Mouse (Mus musculus): ENCODE measurements around the gene Gigyf1.

Gene Gigyf1

DNA sequence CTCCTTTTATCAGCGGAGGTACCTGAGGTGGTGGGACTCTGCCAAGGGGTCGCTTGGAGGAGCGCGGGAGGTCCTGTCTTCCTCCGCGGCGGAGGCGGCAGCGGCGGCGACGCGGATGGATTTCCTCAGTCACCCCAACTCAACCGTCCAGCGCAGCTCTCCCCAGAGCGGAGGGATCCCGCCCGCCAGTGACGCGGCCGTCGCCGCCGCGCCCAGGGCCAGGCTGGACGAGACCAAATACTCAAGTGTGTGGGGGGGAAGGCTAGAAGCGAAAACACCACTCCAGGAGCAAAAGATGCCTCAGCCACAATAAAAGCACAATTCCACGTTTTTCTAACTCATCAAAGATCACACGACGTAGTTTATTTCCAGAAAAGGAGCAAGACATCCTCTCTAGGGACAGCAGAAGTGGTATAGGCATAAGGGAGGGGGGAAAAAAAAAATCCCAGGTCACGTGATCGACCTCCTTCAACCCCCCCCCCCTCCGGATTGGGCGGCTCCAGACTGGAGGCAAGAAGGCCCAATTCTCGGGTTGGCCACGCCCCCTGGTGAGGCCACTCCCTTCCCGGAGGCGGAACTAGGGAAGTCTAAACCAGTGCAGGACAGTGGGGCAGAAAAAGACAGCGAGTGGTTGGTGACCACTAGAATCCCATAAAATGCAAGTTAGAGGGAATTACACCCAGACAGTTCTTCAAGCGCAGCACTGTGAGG, 14.9 kb downstream of the Gigyf1 start, which contains the start of the genes Epo and Gnb2:
Gene Epo (minus strand): TSS at position 126 of the 711 bp plus-strand sequence.
Gene Gnb2 (minus strand): TSS at position 394 of the 711 bp plus-strand sequence.
- DNase-seq (ENCODE audit: low spot score in 2 of 2): peak; percentile 96 to 97

DNA sequence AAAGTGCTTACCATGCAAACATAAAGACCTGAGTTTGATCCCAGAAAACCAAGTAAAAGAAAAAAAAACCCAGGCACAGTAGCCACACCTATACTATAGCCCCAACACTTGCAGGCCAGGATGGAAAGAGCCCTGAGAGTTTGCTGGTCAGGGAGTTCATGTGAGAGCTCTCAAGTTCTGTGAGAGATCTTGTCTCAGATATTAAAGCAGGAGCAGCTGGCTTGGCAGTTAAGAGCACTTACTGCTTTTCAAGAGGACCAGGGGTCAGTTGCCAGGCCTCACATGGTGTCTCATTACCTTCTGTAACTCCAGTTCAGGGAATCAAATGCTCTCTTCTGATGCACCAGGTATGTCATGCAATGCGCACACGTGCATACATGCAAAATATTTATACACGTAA, 16.4 kb downstream of the Gigyf1 start:
- no peak for DNase-seq (ENCODE audit: low spot score in 2 of 2)

GRCm38 (mm10) chr5:137535318-137535717, 17.0 kb downstream of the Gigyf1 start:
- no peak for DNase-seq (ENCODE audit: low spot score in 2 of 2)

DNA sequence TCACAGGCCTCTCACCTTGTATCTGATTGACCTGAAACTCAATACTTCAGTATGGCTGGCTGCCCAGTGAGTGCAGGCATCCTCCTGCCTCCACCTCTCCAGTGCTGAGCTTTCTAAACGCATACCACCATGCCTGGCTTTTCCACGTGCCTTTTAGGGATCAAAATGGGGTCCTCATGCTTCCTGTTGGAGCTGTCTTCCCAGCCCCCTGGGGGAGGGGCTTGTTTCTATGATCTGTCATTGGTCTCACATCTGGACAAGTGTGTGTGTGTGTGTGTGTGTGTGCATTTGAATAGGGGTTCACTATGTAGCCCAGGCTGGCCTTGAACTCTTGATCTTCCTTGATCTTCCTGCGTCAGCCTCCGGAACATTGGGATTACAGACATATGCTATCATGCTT, 19.1 kb downstream of the Gigyf1 start:
- no peak for DNase-seq (ENCODE audit: low spot score in 2 of 2)

DNA sequence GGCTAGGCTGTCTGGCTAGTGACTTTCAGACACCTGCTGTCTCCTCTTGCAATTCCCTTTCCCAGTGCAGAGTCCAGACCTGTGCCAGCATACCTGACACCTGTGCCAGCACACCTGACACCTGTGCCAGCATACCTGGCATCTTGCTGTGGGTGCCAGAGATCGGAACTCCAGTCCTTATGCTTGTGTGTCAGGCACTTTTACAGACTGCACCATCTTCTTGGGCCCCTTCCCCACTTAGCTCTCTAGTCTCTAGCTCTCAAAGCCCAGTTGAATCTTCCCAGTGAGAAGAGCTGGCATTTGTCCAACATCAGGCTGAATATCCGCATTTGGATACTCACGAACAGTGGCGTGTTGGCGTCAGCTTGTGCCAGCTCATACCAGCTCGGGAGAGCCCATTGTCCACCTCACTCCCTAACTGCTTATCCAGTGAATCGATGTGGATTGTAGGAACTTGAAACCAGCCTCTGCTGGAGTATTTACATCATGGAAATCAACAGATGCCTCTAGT, 21.0 kb downstream of the Gigyf1 start:
- DNase-seq (ENCODE audit: low spot score in 2 of 2): no peak

- DNase-seq (ENCODE audit: low spot score in 2 of 2): no peak
Observed at GRCm38 (mm10) chr5:137540991-137541390, 22.6 kb downstream of the Gigyf1 start.

- no peak for DNase-seq (ENCODE audit: low spot score in 2 of 2)
Observed at GRCm38 (mm10) chr5:137541768-137542540, 23.6 kb downstream of the Gigyf1 start.

GRCm38 (mm10) chr5:137544926-137545325, 26.6 kb downstream of the Gigyf1 start:
- DNase-seq (ENCODE audit: low spot score in 2 of 2): no peak

DNA sequence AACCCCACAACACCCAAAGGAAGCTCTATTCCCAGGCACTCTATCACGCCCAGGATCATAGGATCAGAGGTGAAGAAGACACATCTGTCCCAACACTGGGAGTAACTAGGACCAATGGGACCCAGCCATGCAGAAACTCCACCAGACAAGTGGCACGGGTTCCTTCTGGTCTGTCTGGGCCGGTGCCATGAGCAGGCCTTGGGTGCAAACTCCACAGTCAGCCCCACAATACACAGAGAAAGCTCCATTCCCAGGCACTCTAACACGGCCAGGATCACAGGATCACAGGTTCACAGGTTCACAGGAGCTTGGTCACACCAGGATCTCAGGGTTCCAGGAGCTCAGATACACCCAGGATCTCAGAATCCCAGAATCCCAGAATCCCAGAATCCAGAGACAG, 27.2 kb downstream of the Gigyf1 start:
- no peak for DNase-seq (ENCODE audit: low spot score in 2 of 2)

- DNase-seq (ENCODE audit: low spot score in 2 of 2): no peak
Observed at GRCm38 (mm10) chr5:137549840-137550239, 31.5 kb downstream of the Gigyf1 start.

DNA sequence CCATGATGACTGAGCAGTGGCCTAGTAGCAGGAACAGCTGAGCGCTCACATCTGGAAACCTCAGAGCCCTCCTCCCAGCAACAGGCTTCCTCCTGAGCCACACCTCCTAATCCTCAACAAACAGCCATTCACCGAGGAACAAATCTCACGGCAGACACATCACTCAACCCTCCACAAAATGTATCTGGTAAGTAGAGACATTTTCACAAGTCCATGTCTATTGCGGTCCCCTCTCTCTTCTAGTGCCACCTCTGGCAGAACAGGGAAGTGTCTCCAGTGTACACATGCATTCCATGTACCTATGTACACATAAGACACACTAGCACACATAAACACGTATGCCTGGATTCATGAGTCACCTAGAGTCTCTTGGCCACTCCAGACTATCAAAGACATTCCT, 32.8 kb downstream of the Gigyf1 start:
- DNase-seq (ENCODE audit: low spot score in 2 of 2): no peak

DNA sequence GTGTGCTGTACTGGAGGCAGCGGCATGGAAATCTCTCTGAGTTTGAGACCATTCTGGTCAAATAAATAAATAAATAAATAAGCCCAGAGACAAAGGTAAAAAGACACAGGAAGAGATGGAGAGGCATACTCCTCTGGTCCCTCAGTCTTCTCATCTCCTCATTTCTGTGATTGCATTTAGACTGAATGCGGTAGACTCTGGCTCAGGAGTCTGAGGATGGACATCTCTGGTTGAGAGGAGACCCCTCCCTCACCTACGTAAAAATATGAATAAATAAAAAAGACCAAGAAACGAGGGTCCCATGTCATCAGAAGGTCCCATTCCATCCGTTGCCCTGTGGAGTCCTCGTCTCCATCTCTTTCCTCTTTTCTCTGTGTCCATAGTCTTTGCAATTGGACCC, 34.7 kb downstream of the Gigyf1 start:
- DNase-seq (ENCODE audit: low spot score in 2 of 2): no peak

DNA sequence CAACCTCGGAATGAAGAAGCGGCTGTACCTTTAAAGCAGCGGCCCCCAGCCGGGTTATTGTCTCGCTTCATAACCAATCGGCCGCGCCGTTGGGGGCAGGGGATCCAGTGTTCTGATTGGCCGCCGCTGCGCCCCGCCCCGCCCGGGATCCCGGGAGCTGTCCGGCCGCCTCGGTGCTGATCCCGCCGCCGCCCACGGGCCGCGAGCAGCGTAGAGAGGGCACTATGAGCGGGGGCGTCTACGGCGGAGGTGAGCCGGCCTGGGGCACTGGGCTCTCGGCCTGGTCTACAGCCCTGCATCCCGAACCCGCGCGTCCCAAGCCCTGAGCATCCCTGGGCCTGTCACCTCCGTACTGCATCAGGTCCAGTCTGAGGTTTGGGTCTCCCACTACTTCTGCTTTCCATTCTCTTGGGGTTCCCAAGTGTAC, 35.1 kb downstream of the Gigyf1 start, which contains the start of gene Actl6b:
Gene Actl6b (plus strand): TSS at position 107 of the 427 bp plus-strand sequence.
- DNase-seq (ENCODE audit: low spot score in 2 of 2): peak in 1 of 2 experiments; percentile 52

DNA sequence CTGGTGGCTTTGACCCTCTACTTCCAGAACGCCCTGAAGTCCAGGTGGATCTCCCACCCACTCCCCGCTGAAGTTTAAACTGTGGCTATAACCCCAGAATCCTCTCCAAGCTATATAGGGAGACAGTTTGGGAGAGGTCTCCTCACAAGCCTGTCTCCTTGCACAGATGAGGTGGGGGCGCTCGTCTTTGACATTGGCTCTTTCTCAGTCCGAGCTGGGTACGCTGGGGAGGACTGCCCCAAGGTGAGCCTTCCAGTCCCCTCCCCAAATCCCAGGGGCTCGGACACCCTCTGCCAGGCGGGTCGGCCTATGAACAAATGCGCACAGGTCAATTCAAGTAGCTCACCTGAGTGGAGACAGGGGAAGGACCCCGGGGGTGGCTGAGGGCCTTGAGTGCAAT, 35.5 kb downstream of the Gigyf1 start:
- no peak for DNase-seq (ENCODE audit: low spot score in 2 of 2)

DNA sequence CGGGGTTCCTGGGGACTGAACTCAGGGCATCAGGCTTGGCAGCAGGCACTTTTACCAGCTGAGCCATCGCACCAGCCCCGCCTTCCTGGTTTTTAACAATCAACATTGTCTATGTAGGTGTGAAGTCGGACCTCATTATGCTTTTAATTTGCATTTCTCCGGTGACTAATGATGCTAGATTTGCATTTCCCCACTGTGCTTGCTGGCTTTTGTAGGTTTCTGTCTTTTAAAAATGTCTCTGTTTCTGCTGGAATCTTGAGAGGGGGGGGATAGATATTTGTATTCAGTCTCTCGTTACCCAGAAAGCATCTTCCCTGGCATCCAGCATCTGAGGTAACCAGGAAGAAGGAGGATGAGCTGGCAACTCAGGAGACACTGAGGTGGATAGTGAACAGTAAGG, 43.2 kb downstream of the Gigyf1 start:
- DNase-seq (ENCODE audit: low spot score in 2 of 2): no peak

DNA sequence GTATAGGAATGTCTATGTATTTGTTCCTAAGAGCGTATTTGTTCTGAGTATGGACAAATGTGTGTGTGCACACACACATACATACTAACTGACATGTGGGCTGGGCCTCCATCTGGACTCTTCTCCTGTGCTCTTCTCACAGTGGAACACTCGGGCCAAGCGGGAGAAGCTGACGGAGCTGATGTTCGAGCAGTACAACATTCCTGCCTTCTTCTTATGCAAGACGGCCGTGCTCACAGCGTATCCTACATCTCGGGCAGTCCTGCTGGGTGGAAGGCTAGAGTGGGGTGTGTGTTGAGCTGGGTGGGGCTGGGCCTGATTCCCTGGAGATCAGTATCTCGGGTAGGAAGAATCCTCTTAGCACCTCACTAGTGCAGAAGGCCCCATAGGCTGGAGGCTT, 44.6 kb downstream of the Gigyf1 start:
- DNase-seq (ENCODE audit: low spot score in 2 of 2): no peak

- DNase-seq (ENCODE audit: low spot score in 2 of 2): no peak
Observed at GRCm38 (mm10) chr5:137565744-137566143, 47.4 kb downstream of the Gigyf1 start.

GRCm38 (mm10) chr5:137566416-137566815, 48.1 kb downstream of the Gigyf1 start:
- no peak for DNase-seq (ENCODE audit: low spot score in 2 of 2)

DNA sequence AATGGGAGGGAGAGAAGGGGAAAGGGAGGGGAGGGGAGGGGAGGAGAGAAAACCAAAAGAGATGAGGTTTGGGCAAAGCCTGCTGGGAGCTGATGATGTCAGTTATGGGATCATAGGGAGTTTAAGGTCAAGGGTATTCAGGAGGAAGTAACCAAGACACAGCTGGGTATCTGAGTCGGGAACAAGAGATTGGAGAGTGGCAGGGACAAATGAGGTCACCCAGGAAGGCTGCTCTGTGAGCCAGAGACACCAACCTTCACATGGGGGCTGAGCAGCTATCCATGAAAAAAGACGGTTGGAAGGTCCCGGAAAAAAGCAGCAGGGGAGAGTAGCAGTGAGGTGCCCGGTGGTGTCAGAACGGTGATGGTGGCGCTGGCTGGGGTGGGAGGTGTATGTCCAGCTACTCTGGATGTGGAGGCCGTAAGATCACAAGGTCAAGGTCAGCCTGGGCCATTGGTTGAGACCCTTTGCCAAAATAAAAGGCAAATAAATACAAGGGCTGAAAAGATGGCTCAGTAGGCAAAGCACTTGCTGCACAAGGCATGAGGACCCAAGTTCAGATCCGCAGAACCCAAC, 50.0 kb downstream of the Gigyf1 start:
- DNase-seq (ENCODE audit: low spot score in 2 of 2): no peak

- DNase-seq (ENCODE audit: low spot score in 2 of 2): no peak
Observed at GRCm38 (mm10) chr5:137569031-137569430, 50.7 kb downstream of the Gigyf1 start.

GRCm38 (mm10) chr5:137569665-137570064, 51.3 kb downstream of the Gigyf1 start, which contains the start of gene Tfr2:
Tfr2 (plus strand) TSS chr5:137569840.
- DNase-seq (ENCODE audit: low spot score in 2 of 2): peak; percentile 71 to 74

DNA sequence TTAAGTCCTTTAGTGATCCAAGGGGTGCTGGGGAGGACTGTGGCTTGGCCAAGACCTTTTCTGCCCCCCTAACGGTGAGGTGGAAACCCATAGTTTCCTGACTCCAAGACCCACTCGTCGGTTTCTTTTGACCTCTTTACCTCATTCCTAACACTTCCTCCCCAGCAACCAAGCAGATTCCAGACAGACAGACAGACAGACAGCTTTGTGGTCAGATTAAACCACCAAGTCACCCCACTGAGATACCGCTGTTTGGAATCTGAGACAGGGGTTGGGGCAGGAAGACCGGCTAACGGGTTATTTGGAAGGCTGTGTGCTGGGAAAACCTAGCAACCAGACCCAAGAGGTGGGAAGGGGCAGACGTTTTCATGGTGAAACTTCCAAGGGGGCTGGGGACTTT, 51.8 kb downstream of the Gigyf1 start:
- no peak for DNase-seq (ENCODE audit: low spot score in 2 of 2)
